Mouse (Mus musculus): Measurements from ENCODE around the gene Mettl16. TPM values are rescaled to one million over a fixed set of nuclear protein-coding genes. Genes with fewer than 3 reads are reported as not detected.

Mettl16 gene
- total RNA-seq (2014; fragmentation: Nextera tagmentation) = 29.4 and 38.7 TPM in 2 replicates
- total RNA-seq (2017) = 32.6 and 36.1 TPM in 2 replicates
- 16.6 and 22.9 TPM in 2 replicates for polyA plus RNA-seq (2012)

DNA sequence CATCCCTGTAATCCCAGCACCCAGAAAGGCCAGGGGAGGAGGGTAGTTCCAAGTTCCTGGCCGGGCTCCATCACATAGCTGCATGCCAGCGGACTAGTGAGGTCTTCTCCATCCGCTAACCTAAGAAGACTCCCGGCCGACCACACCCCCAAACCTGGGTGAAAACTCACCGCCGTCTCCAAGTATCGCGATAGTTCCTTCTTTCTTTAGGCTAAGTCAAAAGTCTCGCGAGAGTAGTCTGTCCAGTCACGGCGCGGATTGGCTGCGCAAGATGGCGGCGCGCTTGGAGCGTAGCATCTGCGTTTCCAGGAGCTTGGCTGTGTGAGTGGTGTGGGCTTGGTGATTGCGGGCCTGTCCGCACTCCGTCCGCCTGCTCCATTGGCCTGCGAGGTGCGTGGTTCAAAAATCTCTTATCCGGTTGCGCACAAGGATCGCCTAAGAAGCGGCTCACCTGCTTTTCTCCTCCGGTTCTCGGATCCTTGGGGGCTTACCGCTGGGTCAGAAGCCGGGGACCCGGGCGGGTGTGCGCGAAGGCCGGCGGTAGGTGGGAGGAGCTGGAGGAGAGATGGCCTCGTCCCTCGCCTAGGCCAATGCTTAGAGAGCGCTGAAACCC is at the start of gene Mettl16:
Mettl16 (plus strand) TSS at position 236 of the 613 bp plus-strand sequence.
- peak within 1 kb of the TSS; percentile 81 for H3K4me3 ChIP-seq (ENCODE audit: low read depth, low read length)
- H3K9me3 ChIP-seq (replicated peaks) = no peaks in the 10 kb centered on the region
- ATAC-seq (ENCODE audit: extremely low read depth, insufficient number of reproducible peaks, low FRiP score, poor library complexity, severe bottlenecking) (peak; percentile 84), DNase-seq (ENCODE audit: low spot score) (peak; percentile 77)
- H3K36me3 ChIP-seq (replicated peaks) = peaks cover 35% of the 10 kb centered on the region
- H3K27me3 ChIP-seq (ENCODE audit: insufficient read depth, low read length) = no peaks in the 10 kb centered on the region
- TF ChIP-seq TAL1 (conservative IDR thresholded peaks at IDR 0.05; ENCODE audit: low read depth, low read length) = no peak
- TF ChIP-seq POLR2AphosphoS5 (IDR thresholded peaks at IDR 0.05; ENCODE audit: insufficient replicate concordance, low read depth, low read length) = peak; percentile 56; the same call in 1 of the 2 replicates
- no peak for TF ChIP-seq GATA1 (IDR thresholded peaks at IDR 0.05; ENCODE audit: borderline replicate concordance, low read length)
- TF ChIP-seq GATA2 (IDR thresholded peaks at IDR 0.05; ENCODE audit: borderline replicate concordance, low read depth, low read length) = no peak
- no peak for TF ChIP-seq CTCF (IDR thresholded peaks at IDR 0.05; ENCODE audit: low read depth, low read length)
- peaks cover 40% of the 10 kb centered on the region for H3K4me1 ChIP-seq (ENCODE audit: insufficient read depth, low read depth, low read length)

DNA sequence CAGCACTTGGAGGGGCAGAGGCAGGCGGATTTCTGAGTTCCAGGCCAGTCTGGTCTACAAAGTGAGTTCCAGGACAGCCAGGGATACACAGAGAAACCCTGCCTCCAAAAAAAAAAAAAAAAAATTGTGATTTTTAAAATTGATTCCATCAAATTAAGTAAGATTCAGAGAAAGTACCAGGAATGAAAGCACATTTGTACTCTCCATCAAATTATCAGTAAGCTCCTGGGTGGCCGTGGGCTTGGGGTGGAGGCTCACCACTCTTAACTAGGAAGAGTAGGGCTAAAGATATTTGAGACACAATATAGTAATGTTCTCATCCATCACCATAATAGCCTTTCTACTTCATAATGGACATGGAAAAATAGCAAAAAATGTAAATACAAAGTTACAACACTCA is 49.5 kb upstream of the Mettl16 start:
- Histone ChIP-seq H3K36me3 (replicated peaks) (peaks cover 3% of the 10 kb centered on the region), H3K9me3 (replicated peaks) (no peaks in the 10 kb centered on the region), H3K4me3 (ENCODE audit: low read depth, low read length) (no peak overlapping the region), H3K4me1 (ENCODE audit: insufficient read depth, low read depth, low read length) (peaks cover 30% of the 10 kb centered on the region), H3K27me3 (ENCODE audit: insufficient read depth, low read length) (no peaks in the 10 kb centered on the region)
- TF ChIP-seq GATA2 (IDR thresholded peaks at IDR 0.05; ENCODE audit: borderline replicate concordance, low read depth, low read length) (no peak), TAL1 (conservative IDR thresholded peaks at IDR 0.05; ENCODE audit: low read depth, low read length) (no peak), CTCF (IDR thresholded peaks at IDR 0.05; ENCODE audit: low read depth, low read length) (no peak), POLR2AphosphoS5 (IDR thresholded peaks at IDR 0.05; ENCODE audit: insufficient replicate concordance, low read depth, low read length) (no peak), GATA1 (IDR thresholded peaks at IDR 0.05; ENCODE audit: borderline replicate concordance, low read length) (no peak)
- no peak for ATAC-seq (ENCODE audit: extremely low read depth, insufficient number of reproducible peaks, low FRiP score, poor library complexity, severe bottlenecking)
- DNase-seq (ENCODE audit: low spot score) = no peak

DNA sequence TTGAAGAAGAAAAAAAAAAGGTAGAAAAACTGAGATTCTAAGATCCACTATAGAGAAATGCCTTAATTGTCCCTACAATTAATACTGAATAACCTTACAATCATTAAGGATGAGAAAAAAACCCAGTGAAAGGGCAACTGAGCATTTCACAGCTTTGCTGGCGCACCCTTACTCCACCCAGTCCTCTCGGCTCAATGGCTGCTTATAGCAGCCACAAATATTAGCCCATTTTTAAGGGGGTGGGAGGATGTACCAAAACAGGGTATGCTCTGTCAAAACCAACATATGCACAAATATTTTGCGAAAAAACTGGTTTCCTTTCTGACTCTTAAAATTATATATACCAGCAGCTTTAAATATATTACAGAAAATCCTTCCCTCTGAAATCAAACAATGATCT is 48.7 kb upstream of the Mettl16 start:
- no peak for ATAC-seq (ENCODE audit: extremely low read depth, insufficient number of reproducible peaks, low FRiP score, poor library complexity, severe bottlenecking)
- Histone ChIP-seq H3K27me3 (ENCODE audit: insufficient read depth, low read length) (no peaks in the 10 kb centered on the region), H3K9me3 (replicated peaks) (no peaks in the 10 kb centered on the region), H3K4me1 (ENCODE audit: insufficient read depth, low read depth, low read length) (peaks cover 29% of the 10 kb centered on the region), H3K4me3 (ENCODE audit: low read depth, low read length) (peak overlapping the region; percentile 30; the same call in 1 of the 2 replicates), H3K36me3 (replicated peaks) (peaks cover 3% of the 10 kb centered on the region)
- peak; percentile 8 for DNase-seq (ENCODE audit: low spot score)
- no peak for TF ChIP-seq TAL1 (conservative IDR thresholded peaks at IDR 0.05; ENCODE audit: low read depth, low read length)
- no peak for TF ChIP-seq POLR2AphosphoS5 (IDR thresholded peaks at IDR 0.05; ENCODE audit: insufficient replicate concordance, low read depth, low read length)
- no peak for TF ChIP-seq CTCF (IDR thresholded peaks at IDR 0.05; ENCODE audit: low read depth, low read length)
- no peak for TF ChIP-seq GATA2 (IDR thresholded peaks at IDR 0.05; ENCODE audit: borderline replicate concordance, low read depth, low read length)
- no peak for TF ChIP-seq GATA1 (IDR thresholded peaks at IDR 0.05; ENCODE audit: borderline replicate concordance, low read length)

DNA sequence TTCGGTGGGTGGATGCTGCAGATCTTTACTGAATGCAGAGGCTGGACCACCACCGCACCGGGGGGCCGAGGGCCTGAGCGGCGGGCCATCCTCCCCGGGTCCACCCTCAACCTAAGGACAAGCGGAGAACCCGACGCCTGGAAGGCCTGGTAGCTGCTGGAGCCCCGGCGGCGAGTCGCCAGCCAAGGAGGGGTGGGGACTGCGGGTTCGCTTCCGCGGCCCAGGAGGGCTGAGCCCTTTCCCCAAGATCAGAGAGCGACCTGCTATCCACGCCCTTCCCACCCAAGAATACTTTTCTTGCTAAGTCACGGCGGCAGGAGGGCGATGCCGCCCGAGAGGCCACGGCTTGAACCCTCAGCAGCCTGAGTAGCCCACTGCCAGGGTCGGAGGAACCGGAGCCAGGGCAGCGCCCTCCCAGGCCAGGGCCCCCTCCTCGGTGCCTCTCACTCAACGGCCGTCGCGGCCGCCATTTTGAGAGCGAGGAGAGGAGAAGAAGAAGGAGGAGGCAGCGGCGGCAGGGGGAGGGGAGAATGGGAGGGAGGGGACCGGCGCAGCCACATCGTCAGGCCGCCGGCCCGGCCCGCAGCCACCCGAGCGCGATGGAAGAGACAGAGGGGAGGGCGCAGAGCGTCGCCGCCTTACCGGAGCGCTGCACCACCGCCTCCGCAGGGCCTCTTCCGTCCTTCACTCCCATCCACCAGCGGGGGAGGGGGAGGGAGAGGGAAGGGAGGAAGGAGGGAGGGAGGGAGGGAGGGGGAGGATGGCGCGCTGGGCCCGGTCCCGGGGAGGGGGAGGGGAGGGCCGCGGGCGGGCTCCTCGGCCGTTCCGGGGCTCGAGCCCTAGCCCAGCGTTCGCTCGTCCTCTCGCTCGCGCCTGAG is 47.0 kb upstream of the Mettl16 start:
- no peaks in the 10 kb centered on the region for H3K9me3 ChIP-seq (replicated peaks)
- DNase-seq (ENCODE audit: low spot score) = peak; percentile 77
- TF ChIP-seq TAL1 (conservative IDR thresholded peaks at IDR 0.05; ENCODE audit: low read depth, low read length) (no peak), POLR2AphosphoS5 (IDR thresholded peaks at IDR 0.05; ENCODE audit: insufficient replicate concordance, low read depth, low read length) (no peak), GATA2 (IDR thresholded peaks at IDR 0.05; ENCODE audit: borderline replicate concordance, low read depth, low read length) (no peak), CTCF (IDR thresholded peaks at IDR 0.05; ENCODE audit: low read depth, low read length) (no peak), GATA1 (IDR thresholded peaks at IDR 0.05; ENCODE audit: borderline replicate concordance, low read length) (no peak)
- H3K4me1 ChIP-seq (ENCODE audit: insufficient read depth, low read depth, low read length) = peaks cover 29% of the 10 kb centered on the region
- peaks cover 3% of the 10 kb centered on the region for H3K36me3 ChIP-seq (replicated peaks)
- peak overlapping the region; percentile 92 for H3K4me3 ChIP-seq (ENCODE audit: low read depth, low read length)
- ATAC-seq (ENCODE audit: extremely low read depth, insufficient number of reproducible peaks, low FRiP score, poor library complexity, severe bottlenecking) = peak; percentile 50; the same call in 1 of the 2 replicates
- H3K27me3 ChIP-seq (ENCODE audit: insufficient read depth, low read length) = no peaks in the 10 kb centered on the region

DNA sequence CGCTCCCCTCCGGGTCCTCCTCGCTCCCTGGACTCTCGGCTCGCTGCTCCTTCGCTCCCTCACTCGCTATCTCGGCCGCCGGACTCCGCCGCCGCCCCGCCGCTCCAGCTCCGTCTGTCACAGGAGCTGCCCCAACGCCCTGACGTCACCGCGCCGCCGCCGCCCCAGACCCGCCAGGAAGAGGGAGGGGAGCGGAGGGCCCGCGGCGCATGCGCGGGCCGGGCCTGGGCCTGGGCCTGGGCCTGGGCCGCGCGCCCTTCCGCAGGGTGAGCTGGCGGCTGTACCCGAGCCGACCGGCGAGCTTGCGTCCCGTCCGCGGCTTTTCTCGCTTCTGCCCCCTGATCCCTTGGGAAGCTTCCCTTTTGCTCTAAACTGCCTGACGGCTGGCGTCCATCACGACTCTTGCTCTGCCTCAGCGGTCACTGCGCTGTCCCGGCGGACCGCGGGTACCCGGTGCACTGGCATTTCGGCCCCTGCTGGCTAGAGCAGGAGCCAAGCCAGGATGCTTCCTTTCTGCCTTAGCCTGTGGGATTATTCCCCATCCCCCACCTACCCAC is 46.3 kb upstream of the Mettl16 start, which contains the start of gene Pafah1b1:
Pafah1b1 (minus strand) TSS at position 436 of the 557 bp plus-strand sequence.
- ATAC-seq (ENCODE audit: extremely low read depth, insufficient number of reproducible peaks, low FRiP score, poor library complexity, severe bottlenecking) (peak; percentile 59), DNase-seq (ENCODE audit: low spot score) (peak; percentile 96)
- Histone ChIP-seq H3K36me3 (replicated peaks) (peaks cover 3% of the 10 kb centered on the region), H3K9me3 (replicated peaks) (no peaks in the 10 kb centered on the region), H3K4me1 (ENCODE audit: insufficient read depth, low read depth, low read length) (peaks cover 26% of the 10 kb centered on the region), H3K27me3 (ENCODE audit: insufficient read depth, low read length) (no peaks in the 10 kb centered on the region), H3K4me3 (ENCODE audit: low read depth, low read length) (peak within 1 kb of the TSS; percentile 92)
- TF ChIP-seq TAL1 (conservative IDR thresholded peaks at IDR 0.05; ENCODE audit: low read depth, low read length) (no peak), CTCF (IDR thresholded peaks at IDR 0.05; ENCODE audit: low read depth, low read length) (no peak), POLR2AphosphoS5 (IDR thresholded peaks at IDR 0.05; ENCODE audit: insufficient replicate concordance, low read depth, low read length) (no peak), GATA2 (IDR thresholded peaks at IDR 0.05; ENCODE audit: borderline replicate concordance, low read depth, low read length) (no peak), GATA1 (IDR thresholded peaks at IDR 0.05; ENCODE audit: borderline replicate concordance, low read length) (no peak)
